Mouse (Mus musculus): ENCODE data around the gene Gabpa. TPM values are rescaled to one million over a fixed set of nuclear protein-coding genes. Genes with fewer than 3 reads are reported as not detected.

Gene Gabpa
- polyA plus RNA-seq, 1 experiment from 2014 or later: 17.5 TPM

- no peak overlapping the region for H3K27ac ChIP-seq (replicated peaks)
- no peaks in the 10 kb centered on the region for H3K27me3 ChIP-seq
- no peak overlapping the region for H3K4me3 ChIP-seq
- H3K4me1 ChIP-seq (replicated peaks): no peaks in the 10 kb centered on the region
- ATAC-seq (ENCODE audit: low FRiP score, low read depth): no peak
- WGBS: 88% methylated on average over 8 of the region's 8 CpGs
- H3K4me2 ChIP-seq: no peak overlapping the region
- no peak overlapping the region for H3K9ac ChIP-seq
- H3K9me3 ChIP-seq: no peaks in the 10 kb centered on the region
- H3K36me3 ChIP-seq: no peaks in the 10 kb centered on the region
These were observed 20.9 kb upstream of the Gabpa start for GRCm38 (mm10) chr16:84813852-84814251.

- Histone ChIP-seq H3K36me3 (no peaks in the 10 kb centered on the region), H3K27me3 (no peaks in the 10 kb centered on the region), H3K9me3 (no peaks in the 10 kb centered on the region), H3K4me1 (replicated peaks) (no peaks in the 10 kb centered on the region), H3K9ac (no peak overlapping the region), H3K4me3 (no peak overlapping the region), H3K4me2 (no peak overlapping the region), H3K27ac (replicated peaks) (no peak overlapping the region)
- WGBS: 88% methylated on average over 8 of the region's 8 CpGs
- no peak for ATAC-seq (ENCODE audit: low FRiP score, low read depth)
These were observed 20.2 kb upstream of the Gabpa start for GRCm38 (mm10) chr16:84814511-84814910.

GRCm38 (mm10) chr16:84817423-84817822 is 17.3 kb upstream of the Gabpa start:
- H3K27me3 ChIP-seq: no peaks in the 10 kb centered on the region
- H3K27ac ChIP-seq (replicated peaks): no peak overlapping the region
- H3K4me2 ChIP-seq: no peak overlapping the region
- ATAC-seq (ENCODE audit: low FRiP score, low read depth): peak; percentile 68
- peaks cover 3% of the 10 kb centered on the region; the same call in 1 of the 2 replicates for H3K36me3 ChIP-seq
- H3K4me3 ChIP-seq: no peak overlapping the region
- no peaks in the 10 kb centered on the region for H3K4me1 ChIP-seq (replicated peaks)
- 40% methylated on average over 7 of the region's 7 CpGs for WGBS
- no peak overlapping the region for H3K9ac ChIP-seq
- H3K9me3 ChIP-seq: no peaks in the 10 kb centered on the region

- Histone ChIP-seq H3K27me3 (no peaks in the 10 kb centered on the region), H3K4me3 (no peak overlapping the region), H3K4me1 (replicated peaks) (no peaks in the 10 kb centered on the region), H3K4me2 (no peak overlapping the region), H3K36me3 (peaks cover 53% of the 10 kb centered on the region), H3K27ac (replicated peaks) (no peak overlapping the region), H3K9me3 (no peaks in the 10 kb centered on the region), H3K9ac (no peak overlapping the region)
- ATAC-seq (ENCODE audit: low FRiP score, low read depth): peak; percentile 56; the same call in 1 of the 2 replicates
- WGBS: 57% methylated on average over 6 of the region's 6 CpGs
These were observed 9.7 kb upstream of the Gabpa start for GRCm38 (mm10) chr16:84825009-84825408.

GRCm38 (mm10) chr16:84831696-84832095 is 3.0 kb upstream of the Gabpa start:
- Histone ChIP-seq H3K4me3 (no peak overlapping the region), H3K27ac (replicated peaks) (no peak overlapping the region), H3K9me3 (no peaks in the 10 kb centered on the region), H3K36me3 (peaks cover 40% of the 10 kb centered on the region), H3K9ac (no peak overlapping the region), H3K4me1 (replicated peaks) (peaks cover 31% of the 10 kb centered on the region), H3K4me2 (no peak overlapping the region), H3K27me3 (no peaks in the 10 kb centered on the region)
- no peak for ATAC-seq (ENCODE audit: low FRiP score, low read depth)
- 88% methylated on average over 5 of the region's 5 CpGs for WGBS

GRCm38 (mm10) chr16:84832736-84833135 is 2.0 kb upstream of the Gabpa start:
- Histone ChIP-seq H3K27me3 (no peaks in the 10 kb centered on the region), H3K4me3 (no peak overlapping the region), H3K27ac (replicated peaks) (no peak overlapping the region), H3K4me2 (no peak overlapping the region), H3K9ac (no peak overlapping the region), H3K36me3 (peaks cover 30% of the 10 kb centered on the region), H3K9me3 (no peaks in the 10 kb centered on the region), H3K4me1 (replicated peaks) (peaks cover 41% of the 10 kb centered on the region)
- no peak for ATAC-seq (ENCODE audit: low FRiP score, low read depth)
- 86% methylated on average over 5 of the region's 5 CpGs for WGBS

GRCm38 (mm10) chr16:84834344-84834743 is 381 bp upstream of the Gabpa start:
- ATAC-seq (ENCODE audit: low FRiP score, low read depth): no peak
- Histone ChIP-seq H3K27me3 (no peaks in the 10 kb centered on the region), H3K9ac (peak overlapping the region; percentile 95), H3K4me2 (peak overlapping the region; percentile 77), H3K27ac (replicated peaks) (peak overlapping the region; percentile 95), H3K36me3 (peaks cover 17% of the 10 kb centered on the region), H3K9me3 (no peaks in the 10 kb centered on the region), H3K4me1 (replicated peaks) (peaks cover 41% of the 10 kb centered on the region), H3K4me3 (peak overlapping the region; percentile 96)
- under 1% methylated on average over 22 of the region's 22 CpGs for WGBS

GRCm38 (mm10) chr16:84835441-84835822 is 707 bp downstream of the Gabpa start, which contains the start of gene Atp5j:
TSS of gene Atp5j (minus strand) at chr16:84835625.
- Histone ChIP-seq H3K4me3 (peak within 1 kb of the TSS; percentile 96), H3K4me2 (peak within 1 kb of the TSS; percentile 77), H3K4me1 (replicated peaks) (peaks cover 41% of the 10 kb centered on the region), H3K36me3 (peaks cover 14% of the 10 kb centered on the region), H3K9ac (peak within 1 kb of the TSS; percentile 95), H3K27me3 (no peaks in the 10 kb centered on the region), H3K27ac (replicated peaks) (peak within 1 kb of the TSS; percentile 95), H3K9me3 (no peaks in the 10 kb centered on the region)
- peak; percentile 74 for ATAC-seq (ENCODE audit: low FRiP score, low read depth)
- under 1% methylated on average over 50 of the region's 57 CpGs for WGBS

- 9% methylated on average over 29 of the region's 29 CpGs for WGBS
- H3K27ac ChIP-seq (replicated peaks): peak overlapping the region; percentile 95
- H3K36me3 ChIP-seq: peaks cover 13% of the 10 kb centered on the region
- H3K4me2 ChIP-seq: peak overlapping the region; percentile 77
- peak overlapping the region; percentile 96 for H3K4me3 ChIP-seq
- no peaks in the 10 kb centered on the region for H3K9me3 ChIP-seq
- peaks cover 41% of the 10 kb centered on the region for H3K4me1 ChIP-seq (replicated peaks)
- H3K9ac ChIP-seq: peak overlapping the region; percentile 95
- no peaks in the 10 kb centered on the region for H3K27me3 ChIP-seq
- peak; percentile 53; the same call in 1 of the 2 replicates for ATAC-seq (ENCODE audit: low FRiP score, low read depth)
These were observed 1.4 kb downstream of the Gabpa start for GRCm38 (mm10) chr16:84835823-84836743.

GRCm38 (mm10) chr16:84838576-84838975 is 3.9 kb downstream of the Gabpa start:
- ATAC-seq (ENCODE audit: low FRiP score, low read depth): no peak
- WGBS: 86% methylated on average over 2 of the region's 2 CpGs
- no peaks in the 10 kb centered on the region for H3K27me3 ChIP-seq

GRCm38 (mm10) chr16:84853492-84853891 is 18.8 kb downstream of the Gabpa start:
- no peaks in the 10 kb centered on the region for H3K4me1 ChIP-seq (replicated peaks)
- H3K4me3 ChIP-seq: no peak overlapping the region
- H3K4me2 ChIP-seq: no peak overlapping the region
- ATAC-seq (ENCODE audit: low FRiP score, low read depth): no peak
- no peaks in the 10 kb centered on the region for H3K9me3 ChIP-seq
- no peaks in the 10 kb centered on the region for H3K27me3 ChIP-seq
- whole genome bisulfite sequencing: 92% methylated on average over 6 of the region's 6 CpGs
- H3K36me3 ChIP-seq: peaks cover 54% of the 10 kb centered on the region
- no peak overlapping the region for H3K27ac ChIP-seq (replicated peaks)
- H3K9ac ChIP-seq: no peak overlapping the region

More at GRCm38 (mm10) chr16:84838576-84838975, 3.9 kb downstream of the Gabpa start:
- Histone ChIP-seq H3K27ac (replicated peaks) (no peak overlapping the region), H3K9ac (no peak overlapping the region), H3K36me3 (peaks cover 19% of the 10 kb centered on the region), H3K4me1 (replicated peaks) (peaks cover 25% of the 10 kb centered on the region), H3K9me3 (no peaks in the 10 kb centered on the region), H3K4me3 (no peak overlapping the region), H3K4me2 (no peak overlapping the region)

- 91% methylated on average over 8 of the region's 8 CpGs for WGBS
- no peak for ATAC-seq (ENCODE audit: low FRiP score, low read depth)
These were observed 29.9 kb downstream of the Gabpa start for GRCm38 (mm10) chr16:84864656-84865055.

More at GRCm38 (mm10) chr16:84864656-84865055, 29.9 kb downstream of the Gabpa start:
- Histone ChIP-seq H3K27me3 (no peaks in the 10 kb centered on the region), H3K27ac (replicated peaks) (no peak overlapping the region), H3K4me1 (replicated peaks) (no peaks in the 10 kb centered on the region), H3K9me3 (no peaks in the 10 kb centered on the region), H3K4me2 (no peak overlapping the region), H3K36me3 (peaks cover 19% of the 10 kb centered on the region; the same call in 1 of the 2 replicates), H3K9ac (no peak overlapping the region), H3K4me3 (no peak overlapping the region)

Measured in hindbrain, embryonic 15.5 days (tissue).